Mouse (Mus musculus) lung, postnatal 36 days (tissue): ENCODE data around the gene Dnah5.
"Not testable (repeated sequence)": the region's sequence is repeated elsewhere in the genome, so short reads cannot be mapped to it uniquely, and the experiment has no call there.

ENCODE experiments used
- DNase-seq: peaks from one replicate; pipeline ENCODE4 v3.0.0; 2022; ENCODE audit warnings: mixed read lengths

The Dnah5 gene

GRCm38 (mm10) chr15:28307884-28308283, 104.3 kb downstream of the Dnah5 start:
- no peak for DNase-seq

DNA sequence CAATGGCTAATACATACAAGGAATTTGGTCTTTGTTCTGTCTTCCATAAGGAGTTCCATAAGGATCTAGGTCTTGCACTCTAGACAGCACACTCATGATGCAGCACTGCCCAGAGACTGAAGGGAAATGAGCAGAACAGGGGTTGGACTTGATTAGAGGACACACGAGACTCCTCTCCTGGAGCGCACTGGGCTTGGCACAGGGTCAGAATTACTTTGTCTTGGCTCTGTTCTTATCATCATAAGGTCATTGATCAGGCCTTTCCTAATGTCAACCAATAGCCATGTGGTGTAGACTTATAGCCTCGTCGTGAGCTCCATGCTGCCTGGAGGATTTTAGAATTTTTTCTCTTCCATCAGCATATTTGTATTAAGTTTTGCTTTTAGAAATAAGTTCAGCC, 107.0 kb downstream of the Dnah5 start:
- no peak for DNase-seq

GRCm38 (mm10) chr15:28313451-28313850, 109.9 kb downstream of the Dnah5 start:
- no peak for DNase-seq

DNA sequence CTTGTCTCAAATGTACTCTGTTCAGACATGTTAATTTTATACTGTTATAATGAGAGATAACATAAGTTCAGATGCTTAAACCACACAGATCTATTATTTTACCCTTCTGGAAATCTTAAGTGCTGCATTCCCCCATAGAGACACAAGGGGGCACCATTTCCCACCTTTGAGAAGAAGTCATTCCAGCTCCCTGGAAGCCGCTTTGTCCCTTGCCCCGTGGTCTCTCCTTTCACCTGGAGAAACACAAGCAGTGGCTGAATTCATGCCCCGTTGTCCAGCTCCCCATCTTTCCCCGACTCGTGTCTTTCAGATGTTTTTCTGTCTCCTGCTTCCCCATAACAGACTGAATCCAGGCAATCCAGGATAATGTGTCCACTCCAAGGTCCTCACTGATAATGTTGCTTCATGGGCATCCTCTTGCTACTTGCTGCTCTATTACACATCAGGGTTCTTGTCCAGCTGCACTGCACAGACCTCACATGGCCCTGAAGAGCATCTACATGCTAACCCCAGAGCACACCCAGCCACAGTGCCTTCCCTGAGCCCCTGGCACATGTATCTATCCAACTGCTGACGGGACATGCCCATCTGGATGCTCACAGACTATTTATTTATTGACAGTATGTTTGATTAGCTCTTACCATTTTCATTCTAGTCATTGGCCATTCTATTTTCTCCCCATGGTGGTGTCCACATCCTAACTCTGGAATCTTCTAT, 112.4 kb downstream of the Dnah5 start:
- DNase-seq, result peak; percentile 20

DNA sequence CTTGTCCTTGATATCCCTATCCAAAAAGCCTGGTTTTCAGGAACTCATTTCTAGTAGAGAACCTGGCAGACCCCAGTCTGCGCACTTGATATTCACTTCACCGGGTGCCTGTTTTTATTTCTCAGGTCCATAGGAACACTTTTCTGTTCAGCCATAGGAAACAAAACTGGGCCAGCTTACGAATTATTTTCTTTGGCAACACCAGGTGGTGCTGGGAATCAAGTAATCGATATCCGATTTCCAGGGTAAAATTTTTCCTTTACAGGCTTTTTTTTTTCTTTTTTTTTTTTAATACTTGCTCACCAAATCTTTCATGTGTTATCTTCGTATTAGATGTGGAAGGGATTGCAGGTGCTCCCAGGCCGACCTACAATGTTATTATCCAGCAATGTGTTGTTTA, 119.0 kb downstream of the Dnah5 start:
- no peak for DNase-seq

DNA sequence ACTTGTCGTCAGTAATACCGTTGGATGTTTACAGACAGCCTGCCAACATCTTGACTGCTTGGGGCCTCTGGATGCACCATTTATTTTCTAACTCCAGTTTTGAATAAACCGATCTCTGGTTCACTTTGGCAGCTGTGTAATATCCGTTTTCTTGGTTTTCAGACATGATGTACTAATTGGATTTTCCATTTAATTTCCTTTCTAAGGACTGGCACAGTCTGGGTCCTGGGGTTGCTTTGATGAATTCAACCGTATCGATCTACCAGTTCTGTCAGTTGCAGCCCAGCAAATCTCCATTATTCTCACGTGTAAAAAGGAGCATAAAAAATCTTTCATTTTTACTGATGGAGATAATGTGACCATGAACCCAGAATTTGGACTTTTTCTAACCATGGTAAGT, 123.4 kb downstream of the Dnah5 start:
- no peak for DNase-seq

GRCm38 (mm10) chr15:28327441-28327840, 123.9 kb downstream of the Dnah5 start:
- no peak for DNase-seq

- DNase-seq, result no peak
These were observed 137.6 kb downstream of the Dnah5 start for GRCm38 (mm10) chr15:28341151-28341550.

DNA sequence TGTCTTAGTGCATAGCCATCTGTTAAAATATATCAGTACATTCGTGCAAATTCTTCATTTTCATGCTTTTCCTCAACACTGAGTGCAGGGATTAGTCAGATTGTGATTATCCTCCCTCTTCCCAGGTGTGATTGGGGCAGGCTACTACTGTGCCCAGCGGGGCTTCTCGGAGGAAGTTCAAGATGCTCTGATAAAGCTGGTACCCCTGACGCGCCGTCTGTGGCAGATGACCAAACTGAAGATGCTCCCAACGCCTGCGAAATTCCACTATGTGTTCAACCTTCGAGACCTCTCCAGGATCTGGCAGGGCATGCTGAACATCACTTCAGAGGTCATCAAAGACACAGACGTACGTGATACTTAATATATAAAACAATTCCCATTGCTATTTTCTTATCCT, 164.0 kb downstream of the Dnah5 start:
- no peak for DNase-seq

- DNase-seq, result no peak
These were observed 166.9 kb downstream of the Dnah5 start for GRCm38 (mm10) chr15:28370431-28370830.

GRCm38 (mm10) chr15:28371506-28371905, 168.0 kb downstream of the Dnah5 start:
- DNase-seq, result no peak

GRCm38 (mm10) chr15:28374394-28374793, 170.8 kb downstream of the Dnah5 start:
- peak; percentile 19 for DNase-seq

- no peak for DNase-seq
These were observed 177.4 kb downstream of the Dnah5 start for GRCm38 (mm10) chr15:28380909-28381308.

- not testable (repeated sequence) for DNase-seq
These were observed 190.2 kb downstream of the Dnah5 start for GRCm38 (mm10) chr15:28393723-28394122.

DNA sequence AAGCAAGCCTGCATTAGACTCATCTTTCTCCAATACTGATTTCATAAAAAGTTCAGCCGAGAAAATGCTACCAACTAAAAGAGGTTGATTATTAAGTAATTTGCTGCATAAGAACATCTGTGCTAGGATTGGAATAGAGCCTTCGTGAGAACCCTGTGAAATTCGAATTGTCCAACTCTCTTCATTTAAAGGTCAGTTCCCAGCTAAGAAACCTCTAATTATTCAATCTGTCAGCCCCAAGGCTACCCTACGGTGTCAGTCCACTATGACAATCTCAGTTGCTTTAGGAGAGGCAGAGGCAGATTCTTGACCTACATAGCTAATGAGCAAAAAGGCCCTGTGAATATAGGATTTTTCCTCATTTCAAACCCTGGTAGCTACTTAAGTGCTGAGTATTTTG, 191.9 kb downstream of the Dnah5 start:
- no peak for DNase-seq

GRCm38 (mm10) chr15:28398472-28398871, 194.9 kb downstream of the Dnah5 start:
- DNase-seq, result no peak

DNA sequence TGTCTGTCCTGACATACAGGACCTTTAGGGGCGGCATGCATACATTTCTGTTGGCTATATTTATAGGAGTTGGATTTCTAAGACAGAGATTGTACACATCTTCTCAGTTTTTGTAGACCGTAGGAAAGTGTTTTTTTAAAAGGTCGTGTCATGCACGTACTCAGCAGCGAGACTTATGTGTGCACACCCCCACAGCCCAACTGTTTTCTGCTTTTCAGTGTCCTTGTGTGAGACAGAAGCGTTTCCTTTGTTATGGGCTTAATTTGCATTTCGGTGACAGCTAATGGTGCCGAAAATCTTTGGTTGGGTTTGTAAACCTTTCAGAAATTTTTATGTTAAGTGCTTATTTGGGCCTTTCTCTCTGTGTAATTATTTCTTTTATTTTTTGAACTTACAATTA, 195.7 kb downstream of the Dnah5 start:
- no peak for DNase-seq

DNA sequence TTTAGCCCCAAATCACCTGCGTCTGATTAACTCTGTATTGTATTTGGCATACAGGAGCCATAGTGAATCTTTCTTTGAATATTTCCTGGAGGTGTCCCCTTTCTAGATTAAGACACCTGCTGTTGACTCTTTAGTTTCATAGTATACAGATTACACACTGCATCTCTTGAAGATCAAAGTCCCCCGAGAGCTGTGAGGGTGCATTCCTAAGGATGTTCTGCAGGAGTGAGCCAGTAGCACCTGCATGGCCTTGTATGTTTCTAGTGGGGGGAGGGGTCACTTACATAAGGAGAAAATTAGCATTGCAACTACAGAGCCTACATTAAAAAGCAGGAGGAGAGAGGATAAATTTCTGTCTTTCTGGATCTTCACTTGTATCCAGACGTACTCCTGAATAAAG, 201.1 kb downstream of the Dnah5 start:
- no peak for DNase-seq

DNA sequence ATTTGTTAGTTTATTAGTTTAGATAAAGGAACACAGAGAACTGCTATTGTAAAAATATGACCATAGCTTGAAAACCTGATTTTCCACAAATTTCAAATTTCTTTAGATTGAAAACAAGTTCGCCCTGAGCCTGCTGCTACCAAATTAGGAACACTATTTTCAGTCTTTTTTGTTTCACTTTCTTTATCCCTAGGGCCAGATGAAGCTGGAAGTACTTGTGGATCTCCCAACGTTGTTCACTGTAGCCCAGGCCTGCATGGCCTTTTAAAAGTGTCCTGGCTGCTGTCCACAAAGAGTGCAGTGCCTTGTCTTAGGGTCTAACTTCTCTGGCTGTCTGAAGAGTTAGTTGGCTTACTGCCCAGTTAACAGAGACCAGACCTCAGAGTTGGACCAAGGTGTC, 201.6 kb downstream of the Dnah5 start:
- no peak for DNase-seq

DNA sequence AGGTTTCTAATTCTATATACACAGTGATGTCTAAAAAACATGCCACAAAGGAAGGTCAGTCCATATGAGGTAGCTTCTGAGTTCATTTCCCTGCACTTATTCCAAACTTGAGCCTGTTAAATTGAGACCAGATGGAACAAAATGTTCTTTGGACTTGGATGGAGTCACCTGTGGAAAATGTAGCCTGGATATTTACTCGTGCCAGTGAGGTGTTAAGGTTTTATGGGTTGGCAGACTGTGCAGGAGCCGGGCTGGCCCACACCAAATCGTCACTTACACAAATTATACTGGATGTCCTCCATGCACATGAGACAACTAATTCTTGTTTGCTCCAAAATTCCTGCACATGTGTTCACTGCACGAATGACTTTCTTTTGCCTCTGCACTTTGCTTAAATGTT, 236.2 kb downstream of the Dnah5 start:
- DNase-seq, result no peak

- no peak for DNase-seq
These were observed 240.9 kb downstream of the Dnah5 start for GRCm38 (mm10) chr15:28444494-28444893.

GRCm38 (mm10) chr15:28461091-28461778, 257.7 kb downstream of the Dnah5 start:
- not testable (repeated sequence) for DNase-seq

DNA sequence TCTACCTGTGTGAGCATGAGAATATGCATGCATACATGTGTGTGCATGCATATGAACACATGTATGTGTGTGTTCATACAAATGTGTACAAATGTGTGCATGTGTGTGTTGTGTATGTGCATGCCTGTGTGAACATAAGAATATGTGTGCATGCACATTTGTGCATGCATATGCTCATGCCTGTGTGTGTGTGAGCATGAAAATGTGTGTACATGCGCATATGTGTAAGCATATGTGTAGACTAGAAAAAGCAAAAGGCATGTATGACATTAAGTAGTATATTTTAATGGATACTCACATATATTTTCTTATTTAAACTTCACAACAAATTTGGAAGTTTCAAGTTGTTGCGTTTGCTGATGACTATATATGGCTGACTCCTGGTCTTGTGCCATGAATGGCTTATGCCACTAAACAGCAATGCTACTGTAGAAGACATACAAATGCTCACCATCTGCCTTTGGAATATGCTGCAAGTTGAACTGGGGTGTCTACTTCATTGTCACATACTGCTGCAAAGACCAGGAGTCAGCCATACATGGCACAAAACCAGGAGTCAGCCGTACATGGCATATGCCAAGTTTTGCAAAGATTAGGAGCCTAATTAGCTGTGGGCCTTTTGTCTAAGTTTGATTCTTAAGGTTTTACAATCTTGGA, 263.2 kb downstream of the Dnah5 start:
- no peak for DNase-seq

GRCm38 (mm10) chr15:28473749-28474390, 270.3 kb downstream of the Dnah5 start:
- DNase-seq, result no peak
